Mouse (Mus musculus) cortical plate, adult 2 months (tissue): ENCODE data around the gene Mcrip1.

Source experiments
- CTCF ChIP-seq: fragments of 200-500 bp; IDR thresholded peaks from 2 replicates; pipeline ENCODE4 v1.5.1; 2011; ENCODE audit warnings: mild to moderate bottlenecking, control low read depth, low read length; ENCODE audit not compliant: insufficient read depth; ENCODE audit errors: extremely low read depth
- POLR2A ChIP-seq: fragments of 200-500 bp; IDR thresholded peaks from 2 replicates; pipeline ENCODE4 v1.6.1; 2011; ENCODE audit warnings: mild to moderate bottlenecking, low read length, control low read depth; ENCODE audit not compliant: insufficient read depth; ENCODE audit errors: extremely low read depth

DNA sequence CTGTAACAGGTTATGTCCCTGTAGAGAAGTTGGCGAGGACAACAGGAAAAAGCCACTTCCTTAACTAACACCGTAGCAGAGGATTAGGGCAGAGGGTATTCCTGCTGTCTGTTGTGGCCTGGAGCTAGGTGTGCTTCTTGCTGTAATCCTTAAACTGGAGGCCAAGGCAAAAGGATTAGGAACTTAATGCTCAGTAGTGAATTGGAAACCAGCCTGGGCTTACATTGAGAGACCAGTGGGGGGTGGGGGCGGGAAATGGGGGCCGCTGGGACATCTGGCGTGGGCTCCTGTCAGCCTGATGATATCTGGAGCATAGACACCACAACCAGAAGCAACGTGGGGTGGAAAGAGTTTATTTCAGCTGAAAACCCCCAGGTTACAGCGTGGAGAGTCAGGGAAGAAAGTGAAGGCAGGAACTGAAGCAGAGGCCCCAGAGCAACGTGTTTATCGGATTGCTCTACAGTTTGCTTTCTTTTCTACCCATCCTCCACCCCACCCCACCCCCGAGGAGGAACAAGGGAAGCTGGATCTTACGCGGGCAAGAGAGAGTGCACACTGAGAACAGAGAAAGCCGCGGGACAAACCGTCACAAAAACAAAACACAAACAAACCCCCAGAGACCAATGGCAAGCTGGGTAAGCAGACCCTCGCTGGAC lies 39.0 kb downstream of the Mcrip1 start:
- TF ChIP-seq POLR2A (no peak), CTCF (no peak)
